Mouse (Mus musculus) cerebellum, adult 2 months (tissue): Measurements from ENCODE around the gene Zdhhc18. TPM values are rescaled to one million over a fixed set of nuclear protein-coding genes. Genes with fewer than 3 reads are reported as not detected.

ENCODE experiments used
- DNase-seq, 2 experiments: peaks; one replicate each; pipeline ENCODE4 v3.0.0; 2021
- H3K27ac ChIP-seq: fragments of 200-500 bp; 2 replicates; pipeline ENCODE4 v1.5.1; 2012; ENCODE audit warnings: low read length, control low read depth, inconsistent platforms; ENCODE audit not compliant: insufficient read depth
- H3K27me3 ChIP-seq: fragments of 200-500 bp; 2 replicates; pipeline ENCODE4 v1.6.1; 2012; ENCODE audit warnings: inconsistent platforms, mild to moderate bottlenecking, low read length, moderate library complexity; ENCODE audit not compliant: control insufficient read depth, insufficient read depth
- H3K4me1 ChIP-seq: fragments of 200-500 bp; 2 replicates; pipeline ENCODE4 v1.6.1; 2011; ENCODE audit warnings: low read length; ENCODE audit not compliant: control insufficient read depth, insufficient read depth
- H3K4me3 ChIP-seq: fragments of 200-500 bp; replicated peaks from 2 replicates; pipeline ENCODE3; 2011; ENCODE audit warnings: mild to moderate bottlenecking, low read depth, low read length, control low read depth; ENCODE audit not compliant: insufficient read depth
- CTCF ChIP-seq: fragments of 200-500 bp; IDR thresholded peaks from 2 replicates; pipeline ENCODE4 v1.5.1; 2011; ENCODE audit warnings: low read depth, mild to moderate bottlenecking, control low read depth, low read length, moderate library complexity, borderline replicate concordance; ENCODE audit not compliant: insufficient read depth
- POLR2A ChIP-seq: fragments of 200-500 bp; IDR thresholded peaks from 2 replicates; pipeline ENCODE4 v1.6.1; 2011; ENCODE audit warnings: low read length, control low read depth, borderline replicate concordance; ENCODE audit not compliant: insufficient read depth
- WGBS: fragments of 180-500 bp; shearing (Covaris S2); methylation state at CpG from one replicate; pipeline ENCODE4 v1.1.7; 2018; 5-methylcytosine and 5-hydroxymethylcytosine counted together
- polyA plus RNA-seq: library from polyadenylated mRNA; depleted of rRNA; stranded (reverse); fragments of >200 nt; gene quantifications from 2 replicates; pipeline ENCODE4 v1.2.3, GENCODE M21; 2012; rRNA removed

Zdhhc18 gene
- polyA plus RNA-seq, 1 experiment: 58.7 TPM

- no peak for DNase-seq
- Histone ChIP-seq H3K27ac (no peak overlapping the region), H3K4me1 (no peaks in the 10 kb centered on the region), H3K27me3 (no peaks in the 10 kb centered on the region), H3K4me3 (no peak overlapping the region)
- TF ChIP-seq CTCF (no peak), POLR2A (no peak)
- WGBS: 74% methylated on average over 10 of the region's 10 CpGs
Observed at GRCm38 (mm10) chr4:133569291-133570065, 80.5 kb downstream of the Zdhhc18 start.

GRCm38 (mm10) chr4:133567251-133567650, 82.7 kb downstream of the Zdhhc18 start:
- 33% methylated on average over 8 of the region's 8 CpGs for WGBS
- no peak overlapping the region for H3K4me3 ChIP-seq
- TF ChIP-seq POLR2A: no peak
- no peak for TF ChIP-seq CTCF
- H3K4me1 ChIP-seq: peaks cover 11% of the 10 kb centered on the region; the same call in 1 of the 2 replicates
- DNase-seq: no peak
- no peak overlapping the region for H3K27ac ChIP-seq
- H3K27me3 ChIP-seq: no peaks in the 10 kb centered on the region

GRCm38 (mm10) chr4:133563123-133563571, 86.8 kb downstream of the Zdhhc18 start:
- Histone ChIP-seq H3K27ac (peak overlapping the region; percentile 94), H3K4me3 (peak overlapping the region; percentile 43), H3K27me3 (no peaks in the 10 kb centered on the region), H3K4me1 (peaks cover 11% of the 10 kb centered on the region; the same call in 1 of the 2 replicates)
- 2% methylated on average over 11 of the region's 11 CpGs for WGBS
- peak; percentile 86 to 91 for DNase-seq
- TF ChIP-seq CTCF: no peak
- TF ChIP-seq POLR2A: peak; percentile 19; the same call in 1 of the 2 replicates

GRCm38 (mm10) chr4:133561622-133562021, 88.3 kb downstream of the Zdhhc18 start:
- no peaks in the 10 kb centered on the region for H3K27me3 ChIP-seq
- H3K4me1 ChIP-seq: peaks cover 11% of the 10 kb centered on the region; the same call in 1 of the 2 replicates
- WGBS: 78% methylated on average over 4 of the region's 4 CpGs
- no peak for DNase-seq
- TF ChIP-seq POLR2A (no peak), CTCF (no peak)
- no peak overlapping the region for H3K27ac ChIP-seq
- H3K4me3 ChIP-seq: no peak overlapping the region

- H3K27me3 ChIP-seq: no peaks in the 10 kb centered on the region
- DNase-seq: no peak
- no peak overlapping the region for H3K4me3 ChIP-seq
- H3K27ac ChIP-seq: no peak overlapping the region
- peaks cover 11% of the 10 kb centered on the region; the same call in 1 of the 2 replicates for H3K4me1 ChIP-seq
- WGBS: 69% methylated on average over 4 of the region's 4 CpGs
- TF ChIP-seq CTCF: no peak
- no peak for TF ChIP-seq POLR2A
Observed at GRCm38 (mm10) chr4:133559846-133560245, 90.1 kb downstream of the Zdhhc18 start.

- 41% methylated on average over 10 of the region's 10 CpGs for WGBS
- DNase-seq: no peak
- no peak overlapping the region for H3K27ac ChIP-seq
Observed at GRCm38 (mm10) chr4:133557041-133557717, 92.8 kb downstream of the Zdhhc18 start.

More at GRCm38 (mm10) chr4:133557041-133557717, 92.8 kb downstream of the Zdhhc18 start:
- H3K4me1 ChIP-seq: peaks cover 3% of the 10 kb centered on the region
- TF ChIP-seq CTCF: no peak
- no peak for TF ChIP-seq POLR2A
- no peaks in the 10 kb centered on the region for H3K27me3 ChIP-seq
- no peak overlapping the region for H3K4me3 ChIP-seq

Other genes with a start within 250 kb of the Zdhhc18 start
- gene Tent5b, start 170.0 kb downstream of the Zdhhc18 start, polyA plus RNA-seq: 0.21 and 0.26 TPM in 2 replicates
- 153 and 162 TPM in 2 replicates for gene Trnp1, start 151.6 kb downstream of the Zdhhc18 start, polyA plus RNA-seq
- 0.10 TPM in 1 of 2 replicates, not detected in the other for gene Kdf1, start 131.2 kb downstream of the Zdhhc18 start, polyA plus RNA-seq
- gene Nudc, start 104.2 kb downstream of the Zdhhc18 start, polyA plus RNA-seq: 197 and 231 TPM in 2 replicates
- gene Nr0b2, start 96.8 kb downstream of the Zdhhc18 start, polyA plus RNA-seq: 2.1 and 2.6 TPM in 2 replicates
- 9.4 and 10.2 TPM in 2 replicates for gene Gpatch3, start 75.4 kb downstream of the Zdhhc18 start, polyA plus RNA-seq
- gene Gpn2, start 65.8 kb downstream of the Zdhhc18 start, polyA plus RNA-seq: 23.6 and 23.9 TPM in 2 replicates
- gene Sfn, start 48.0 kb downstream of the Zdhhc18 start, polyA plus RNA-seq: 4.2 and 4.8 TPM in 2 replicates
- gene Pigv, start 22.5 kb upstream of the Zdhhc18 start, polyA plus RNA-seq: 10.8 and 11.1 TPM in 2 replicates
- 49.4 and 52.2 TPM in 2 replicates for gene Arid1a, start 106.6 kb upstream of the Zdhhc18 start, polyA plus RNA-seq
- 93.6 and 114 TPM in 2 replicates for gene Rps6ka1, start 237.6 kb upstream of the Zdhhc18 start, polyA plus RNA-seq